Mouse (Mus musculus): ENCODE results near the gene Phgr1.
A peak's percentile ranks its signal among the peaks of the same experiment; 100 is the strongest.

Gene Phgr1

DNA sequence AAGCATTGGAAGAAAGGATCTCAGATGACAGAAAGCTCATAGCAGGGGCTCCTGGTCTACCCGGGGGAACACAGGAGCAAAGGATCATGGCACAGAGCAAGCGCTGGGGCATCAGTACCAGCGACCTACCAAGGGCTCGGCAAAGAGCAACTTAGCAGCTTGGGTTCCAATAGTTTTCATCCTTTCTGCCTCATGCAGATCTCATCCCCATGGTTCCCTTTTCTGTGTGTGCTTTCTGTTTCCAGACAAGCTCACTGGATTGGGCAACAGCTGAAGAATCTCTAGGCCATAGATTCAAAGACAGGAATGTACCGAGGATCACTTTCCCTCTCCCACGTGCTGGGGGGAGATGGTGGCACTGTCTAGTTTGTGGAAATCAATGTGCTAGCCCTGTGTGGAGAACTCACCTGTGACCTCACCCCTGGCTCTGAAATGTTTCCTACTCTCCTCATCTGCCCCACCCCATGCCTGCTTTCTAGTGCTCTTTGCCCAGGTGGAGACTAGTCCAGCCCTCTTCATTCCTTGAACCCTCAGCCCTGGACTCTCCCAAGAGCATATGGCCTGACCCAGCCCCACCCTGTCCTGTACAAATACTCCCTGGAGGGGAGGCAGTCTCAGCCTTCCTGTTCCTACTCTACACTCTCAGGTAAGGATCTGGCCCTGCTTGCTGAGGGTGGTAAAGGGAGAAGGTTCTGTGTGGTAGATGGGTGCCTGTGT, at the start of gene Phgr1:
TSS of gene Phgr1 (plus strand) at position 612 of the 717 bp plus-strand sequence.
- DNase-seq (ENCODE audit: low read depth, low spot score): no peak

DNA sequence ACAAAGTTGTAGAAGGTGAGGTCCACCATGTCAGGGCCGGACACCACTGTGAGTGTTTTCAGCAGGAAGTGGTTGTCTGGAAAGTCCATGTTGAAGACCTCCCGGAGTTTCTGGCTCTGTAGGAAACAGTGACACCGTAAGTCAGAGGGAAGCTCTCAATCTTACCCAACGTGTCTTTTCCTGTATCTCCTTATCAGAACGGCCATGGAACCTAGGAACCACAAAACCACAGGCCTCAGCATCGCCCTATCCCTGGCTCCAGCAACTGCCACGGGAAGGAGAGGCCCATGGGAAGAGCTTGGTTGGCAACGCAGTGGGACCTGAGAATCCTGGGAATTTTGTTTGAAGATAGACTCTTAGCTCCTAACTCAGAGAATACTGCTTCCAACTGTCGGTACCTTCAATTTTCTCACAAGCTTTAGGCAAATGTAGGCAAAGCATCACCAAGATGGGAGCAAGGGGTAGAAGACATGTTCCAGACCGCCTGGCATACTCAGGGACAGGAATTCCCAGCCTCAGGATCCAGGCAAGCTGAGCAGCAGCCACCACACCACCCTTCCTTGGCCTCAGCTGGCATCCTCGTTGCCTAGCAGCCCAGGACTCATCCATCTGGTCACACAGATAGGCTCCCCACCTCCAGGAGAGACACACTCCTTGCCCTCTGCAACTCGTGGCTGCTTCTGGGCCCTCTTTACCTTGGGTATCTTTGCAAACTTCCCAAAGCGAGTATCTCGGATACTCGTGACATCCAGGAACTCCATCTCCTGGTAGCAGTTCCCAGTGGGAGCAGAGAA, 48.7 kb upstream of the Phgr1 start:
- DNase-seq (ENCODE audit: low read depth, low spot score): no peak

DNA sequence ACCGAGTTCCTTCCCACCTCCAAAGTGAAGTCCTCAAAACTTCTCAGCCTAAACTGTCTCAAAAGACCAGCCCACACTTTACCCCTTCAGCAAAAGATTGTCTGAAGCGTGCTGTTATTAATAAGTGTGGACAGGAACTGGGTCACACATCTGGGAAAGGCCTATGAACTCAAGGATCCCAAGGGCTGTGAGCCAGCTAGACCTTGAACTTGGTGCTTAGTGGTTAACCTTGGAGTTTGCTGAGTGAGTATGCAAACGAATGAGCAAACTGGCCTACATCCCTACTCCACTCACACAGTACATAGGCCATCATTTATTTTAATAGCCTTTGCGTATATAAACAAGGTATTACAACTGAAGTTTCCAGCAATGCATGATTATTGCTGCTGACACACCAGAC, 47.1 kb upstream of the Phgr1 start:
- no peak for DNase-seq (ENCODE audit: low read depth, low spot score)

DNA sequence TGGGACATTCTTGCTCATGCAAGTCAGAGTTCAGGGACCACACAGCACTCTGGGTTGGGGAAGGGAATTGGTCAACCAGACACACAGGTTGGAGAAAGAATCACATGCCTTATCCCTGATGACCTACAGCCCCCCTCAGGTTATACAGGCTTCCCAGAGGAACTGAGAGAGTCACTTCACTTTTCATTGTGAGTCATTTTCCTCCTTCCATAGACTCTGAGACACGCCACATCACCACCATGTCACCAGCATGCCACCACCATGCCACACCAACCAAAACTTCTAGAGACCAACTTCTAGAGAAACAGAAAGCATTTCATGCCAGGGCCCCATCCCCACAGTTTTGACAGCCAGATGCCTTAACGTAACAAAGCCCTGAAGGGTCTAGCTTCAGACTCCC, 45.7 kb upstream of the Phgr1 start:
- no peak for DNase-seq (ENCODE audit: low read depth, low spot score)

DNA sequence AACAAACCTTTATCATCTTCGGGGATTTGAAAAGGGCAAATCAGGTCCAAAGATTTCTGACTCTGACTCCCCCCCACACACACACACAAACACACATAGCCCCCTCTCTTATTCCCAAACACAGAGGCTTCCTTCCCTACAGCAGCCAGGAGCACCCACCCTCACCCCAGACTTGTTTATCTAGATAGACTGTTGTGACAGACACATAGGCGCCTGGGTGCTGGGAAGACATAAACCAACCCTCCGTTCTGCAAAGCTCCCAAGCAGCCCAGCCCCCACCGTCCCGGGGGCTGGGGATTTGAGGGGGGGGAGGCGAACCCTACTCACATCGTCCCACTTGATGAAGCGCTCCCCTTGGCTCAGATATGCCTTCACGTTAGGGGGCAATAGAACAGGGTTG, 44.7 kb upstream of the Phgr1 start:
- no peak for DNase-seq (ENCODE audit: low read depth, low spot score)

DNA sequence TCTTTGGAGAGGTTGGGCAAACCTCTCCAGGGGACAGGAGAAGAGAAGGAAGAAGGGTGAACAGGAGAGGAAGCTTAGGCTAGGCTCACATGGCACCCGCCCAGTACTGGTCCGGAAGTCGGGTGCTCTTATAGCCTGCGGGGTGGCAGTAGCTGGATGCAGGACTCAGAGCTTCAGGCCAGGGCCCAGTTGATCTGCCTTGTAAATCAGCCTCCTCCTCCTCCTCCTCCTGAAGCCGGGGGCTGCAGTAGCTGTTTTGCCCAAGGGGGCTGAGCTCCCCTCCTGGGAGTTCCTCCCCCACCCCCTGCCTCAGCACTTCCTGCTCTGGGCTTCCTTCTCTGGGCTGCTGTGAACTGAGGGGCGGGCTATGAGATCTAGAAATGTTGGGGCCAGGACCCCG, 44.2 kb upstream of the Phgr1 start, which contains the start of gene Plcb2:
TSS of gene Plcb2 (minus strand) at position 102 of the 400 bp plus-strand sequence.
- DNase-seq (ENCODE audit: low read depth, low spot score): no peak

DNA sequence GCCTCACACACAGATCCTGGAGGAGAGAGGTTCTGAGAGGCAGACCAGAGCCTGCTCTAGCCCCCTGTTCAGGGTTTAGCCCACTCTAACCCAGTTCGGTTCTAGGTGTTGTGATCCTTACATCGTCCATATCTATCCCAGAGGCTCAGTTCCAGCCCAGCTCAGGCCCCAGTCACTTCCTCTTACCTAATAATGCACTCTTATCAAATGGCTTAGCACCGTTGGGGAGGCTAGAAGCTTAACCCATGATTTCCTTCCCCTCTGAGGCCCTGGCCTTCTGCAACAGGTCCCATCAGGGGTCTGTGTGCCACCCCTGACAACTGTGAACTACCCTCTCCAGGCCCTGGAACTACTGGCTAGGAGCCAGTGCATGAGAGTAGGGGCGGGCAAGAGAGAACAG, 43.4 kb upstream of the Phgr1 start:
- no peak for DNase-seq (ENCODE audit: low read depth, low spot score)

DNA sequence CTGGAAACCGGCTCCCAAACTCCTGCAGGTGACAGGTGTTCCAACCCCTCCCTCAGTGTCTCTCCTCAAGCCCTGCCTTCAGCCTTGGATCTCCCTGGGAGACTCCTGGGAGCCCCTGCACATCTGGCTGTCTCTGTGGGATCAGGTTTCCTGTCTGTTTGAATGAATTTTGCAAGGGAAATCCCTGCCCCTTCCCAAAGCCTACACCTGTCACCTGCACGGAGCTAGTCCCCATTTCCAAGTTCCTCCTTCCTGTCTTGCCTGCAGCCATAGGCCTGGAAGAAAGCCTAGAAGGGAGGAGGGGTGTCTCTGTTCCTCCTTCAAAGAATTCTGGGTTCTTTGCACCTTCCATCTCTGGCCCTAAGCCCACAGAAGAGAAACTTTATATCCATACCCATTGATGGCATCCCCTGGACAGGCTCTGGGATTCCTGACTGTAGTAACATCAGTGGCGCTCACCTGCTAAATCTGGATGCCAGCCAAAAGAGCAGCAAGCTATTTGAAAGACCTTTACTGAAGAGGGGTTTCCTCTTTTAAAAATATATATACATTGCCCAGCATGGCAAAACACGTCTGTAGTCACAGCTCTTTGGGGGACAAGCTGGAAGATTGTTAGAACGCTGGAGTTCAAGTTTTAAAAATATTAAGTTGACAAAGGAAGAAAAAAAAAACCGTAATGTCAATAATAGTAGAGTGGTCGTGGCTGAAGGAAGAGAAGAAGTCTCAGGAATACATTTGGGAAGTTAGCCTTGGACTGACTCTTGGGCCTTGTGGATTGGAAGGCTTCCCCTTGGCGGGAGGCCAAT, 42.5 kb upstream of the Phgr1 start:
- no peak for DNase-seq (ENCODE audit: low read depth, low spot score)

DNA sequence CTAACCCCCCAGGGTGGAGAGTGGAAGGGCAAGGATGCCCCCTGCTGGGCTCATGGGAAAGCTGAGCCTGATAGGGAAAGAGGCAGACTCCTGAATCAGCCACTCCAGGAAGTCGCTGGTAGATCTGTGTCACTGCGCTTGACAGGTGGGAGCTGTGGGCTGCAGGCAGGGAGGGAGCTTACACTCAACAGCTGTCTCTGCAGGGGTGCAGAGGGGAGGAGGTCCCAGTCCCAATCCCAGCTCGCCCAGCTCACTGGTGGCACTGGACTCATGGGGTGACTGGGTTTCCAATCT, 42.0 kb upstream of the Phgr1 start:
- peak; percentile 19 for DNase-seq (ENCODE audit: low read depth, low spot score)

DNA sequence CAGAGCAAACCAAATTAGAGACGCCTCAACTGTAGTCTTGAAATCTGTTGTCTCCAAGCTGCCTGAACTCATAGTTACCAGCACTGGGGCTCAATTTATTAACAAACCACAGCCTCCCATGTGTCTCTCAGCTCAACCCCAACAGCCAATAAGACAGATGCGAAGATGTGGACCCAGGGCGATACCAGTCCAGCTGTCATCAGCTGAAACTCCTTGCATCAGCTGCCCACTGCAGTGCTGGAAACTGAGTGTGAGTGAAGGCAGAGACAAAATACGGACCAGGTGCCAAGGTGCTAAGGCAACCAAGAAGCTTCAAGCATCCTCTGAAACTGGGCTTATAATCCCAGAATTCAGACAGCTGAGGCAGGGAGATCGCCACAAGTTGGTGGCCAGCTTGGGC, 40.6 kb upstream of the Phgr1 start:
- DNase-seq (ENCODE audit: low read depth, low spot score): no peak

DNA sequence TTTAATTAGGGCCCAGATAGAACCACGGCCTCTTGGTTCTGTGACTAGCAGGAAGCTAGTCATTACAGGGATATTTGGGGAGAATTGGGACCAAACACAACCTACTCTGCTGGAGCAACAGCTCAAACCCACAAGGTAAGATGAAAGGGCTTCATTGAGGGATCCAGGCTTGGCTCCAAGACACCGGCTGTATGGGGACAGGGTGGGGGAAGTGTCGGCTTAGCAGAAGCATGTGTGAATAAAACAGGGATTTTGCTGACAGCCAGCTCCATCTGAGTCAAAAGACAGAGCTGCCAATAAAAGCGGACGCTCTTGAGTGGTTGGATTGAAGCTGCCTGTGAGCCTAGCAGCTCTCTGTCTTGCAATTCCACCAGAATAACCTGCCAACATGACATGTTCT, 39.2 kb upstream of the Phgr1 start:
- DNase-seq (ENCODE audit: low read depth, low spot score): no peak

DNA sequence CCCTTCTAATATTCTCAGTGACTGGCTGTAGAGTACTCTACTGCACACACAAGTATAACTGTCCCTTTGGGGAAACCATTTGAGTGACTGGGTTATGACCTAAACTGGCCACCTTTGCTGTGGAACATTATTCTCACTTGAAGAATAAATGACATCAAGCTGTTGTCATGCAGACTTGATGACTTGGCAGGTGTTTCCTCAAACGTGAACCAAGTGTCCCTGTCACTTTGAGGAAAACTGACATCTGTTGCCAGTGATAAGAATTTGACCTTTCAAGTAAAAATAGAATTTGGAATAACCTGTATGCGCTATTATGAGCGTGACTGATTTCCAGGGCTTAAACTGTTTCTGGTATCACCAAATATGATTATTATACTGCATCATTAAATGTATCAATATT, 32.2 kb upstream of the Phgr1 start:
- DNase-seq (ENCODE audit: low read depth, low spot score): no peak

DNA sequence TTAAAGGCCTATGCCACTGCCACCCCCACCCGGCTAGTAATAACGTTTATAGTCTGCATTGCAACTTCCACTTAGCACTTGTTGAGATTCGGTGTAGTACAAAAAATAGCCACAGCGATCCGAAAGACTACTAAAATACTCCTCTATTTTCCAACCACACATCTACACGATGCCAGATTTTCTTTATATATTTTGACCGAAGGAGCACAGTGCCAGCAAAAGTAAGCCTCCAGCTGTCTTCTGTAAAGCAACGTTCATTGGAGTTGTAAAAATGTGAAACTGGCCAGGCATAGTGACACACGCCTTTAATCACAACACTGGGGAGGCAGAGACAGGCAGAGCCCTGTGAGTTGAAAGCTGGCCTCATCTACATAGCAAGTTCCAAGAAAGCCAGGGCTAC, 31.4 kb upstream of the Phgr1 start:
- no peak for DNase-seq (ENCODE audit: low read depth, low spot score)

DNA sequence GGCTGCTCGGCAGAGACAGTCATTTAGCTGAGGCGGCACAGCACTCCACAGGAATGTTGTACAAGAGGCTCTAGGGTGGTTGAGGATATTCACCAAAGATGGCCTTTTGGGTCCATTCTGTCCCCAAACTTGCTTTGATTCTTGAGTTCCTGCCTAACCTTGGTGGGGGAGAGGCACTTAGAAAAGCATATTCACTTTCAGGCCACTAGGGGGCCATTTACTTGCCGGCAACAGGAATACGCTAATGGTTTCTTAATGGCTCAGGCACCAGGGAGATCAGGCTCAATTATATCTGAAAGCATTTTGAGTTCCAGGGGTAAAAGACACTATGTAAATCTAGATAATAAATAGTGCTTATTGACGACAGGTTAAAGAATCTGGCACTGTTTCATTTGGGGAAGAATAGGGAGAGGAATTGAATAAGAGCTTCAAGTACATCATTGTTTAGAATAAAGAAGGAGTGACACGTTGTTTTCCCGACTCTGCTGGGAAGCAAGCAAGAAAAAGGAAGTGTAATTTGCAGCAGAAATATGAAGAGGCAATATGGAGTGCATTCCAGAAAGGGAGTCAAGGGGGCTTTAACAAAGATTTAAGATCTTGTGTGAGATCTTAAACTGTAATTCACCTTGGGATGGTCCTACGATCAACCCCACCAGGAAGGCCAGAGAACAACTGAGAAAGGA, 29.2 kb upstream of the Phgr1 start:
- peak; percentile 69 for DNase-seq (ENCODE audit: low read depth, low spot score)

DNA sequence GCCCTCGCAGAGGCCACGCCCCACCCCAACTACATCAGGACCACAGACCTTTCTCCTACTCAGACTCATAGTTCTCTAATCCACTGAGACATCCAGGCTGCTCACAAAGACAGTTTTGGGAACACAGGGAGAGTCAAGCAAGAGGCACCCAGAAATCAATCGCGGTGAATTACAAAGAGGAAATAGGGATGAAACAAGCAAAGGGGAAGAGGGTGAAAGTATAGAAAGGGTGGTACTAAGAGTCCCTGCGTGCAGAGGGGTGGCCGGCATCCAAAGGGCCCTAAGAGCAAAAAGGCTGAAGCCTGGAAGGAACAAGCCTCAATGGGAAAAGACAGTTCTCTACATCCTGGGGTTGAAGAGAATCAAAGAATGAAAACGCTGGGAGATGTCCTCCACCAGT, 27.9 kb upstream of the Phgr1 start:
- DNase-seq (ENCODE audit: low read depth, low spot score): no peak

DNA sequence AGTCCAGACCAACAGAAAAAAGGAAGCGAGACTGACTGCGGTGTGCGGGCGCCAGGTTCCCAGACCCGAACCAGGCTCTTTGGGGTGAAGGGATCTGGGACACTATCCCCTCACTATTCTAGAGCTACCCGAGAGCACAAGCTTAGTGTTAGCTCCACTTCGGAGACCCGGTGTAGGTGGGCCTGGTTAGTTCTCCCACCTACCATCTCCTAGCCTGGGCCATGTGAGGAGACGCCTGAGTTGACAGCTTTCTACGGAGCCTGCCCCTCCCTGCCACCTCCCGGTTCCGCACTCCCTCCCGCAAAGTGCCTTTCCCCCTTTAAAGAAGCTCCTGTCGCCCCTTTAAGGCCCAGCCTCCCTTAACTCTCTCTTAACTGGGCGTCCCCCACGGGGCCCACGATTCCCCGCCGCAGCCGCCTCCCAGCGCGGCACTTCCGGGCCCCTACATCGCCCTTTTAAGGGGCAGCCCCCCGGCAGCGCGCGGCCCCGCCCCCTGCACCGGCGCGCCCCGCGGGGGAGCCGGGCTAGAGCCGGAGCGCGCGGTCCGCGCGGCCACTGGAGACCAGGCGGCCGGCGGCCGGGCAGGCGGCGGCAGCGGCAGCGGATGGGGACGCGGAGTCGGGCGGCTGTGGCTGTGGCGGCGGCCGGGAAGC, 27.2 kb upstream of the Phgr1 start, which contains the start of gene Inafm2:
TSS of gene Inafm2 (plus strand) at position 527 of the 653 bp plus-strand sequence.
- DNase-seq (ENCODE audit: low read depth, low spot score): peak; percentile 81

DNA sequence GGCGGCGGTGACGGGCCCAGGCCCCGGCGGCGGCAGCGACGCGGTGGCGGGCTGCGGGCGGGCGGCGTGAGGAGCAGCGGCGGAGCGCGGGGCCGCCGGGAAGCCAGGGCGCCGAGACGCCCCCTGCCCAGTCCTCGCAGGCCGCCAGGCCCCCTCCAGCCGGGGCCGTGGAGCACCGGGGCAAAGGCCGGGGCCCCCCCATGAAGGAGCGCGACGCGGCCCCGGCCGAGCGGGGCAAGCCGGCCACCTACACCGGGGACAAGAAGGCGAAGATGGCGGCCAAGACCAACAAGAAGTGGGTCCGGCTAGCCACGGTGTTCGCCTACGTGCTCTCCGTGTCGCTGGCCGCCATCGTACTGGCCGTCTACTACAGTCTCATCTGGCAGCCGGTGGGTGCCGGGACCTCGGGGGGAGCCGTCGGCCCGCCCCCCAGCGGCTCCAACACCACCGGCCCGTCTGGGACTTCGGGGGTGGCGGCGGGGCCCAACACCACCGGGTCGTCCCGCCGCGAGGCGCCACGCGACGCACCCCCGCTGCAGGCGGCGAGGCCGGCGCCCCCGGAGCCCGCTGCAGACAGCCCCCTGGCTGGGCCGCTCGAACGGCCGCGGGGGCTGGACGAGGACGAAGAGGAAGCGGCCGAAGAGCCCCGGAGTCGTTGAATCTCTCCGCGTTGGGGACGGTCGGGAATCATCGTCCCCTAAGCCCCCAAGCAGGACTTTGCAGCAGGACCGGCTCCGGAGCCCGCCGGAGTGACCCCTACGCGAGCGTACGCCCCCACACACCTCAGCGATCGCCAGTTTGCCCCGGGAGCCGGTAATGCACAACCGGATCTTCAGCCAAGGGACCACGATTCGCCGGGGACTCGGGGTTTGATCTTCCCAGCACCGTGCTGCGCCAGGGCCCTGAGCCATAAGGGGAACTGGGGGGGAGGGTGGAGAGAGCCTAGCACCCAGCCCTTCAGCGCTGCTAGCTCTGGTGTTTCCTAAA, 26.4 kb upstream of the Phgr1 start:
- peak; percentile 33 for DNase-seq (ENCODE audit: low read depth, low spot score)

DNA sequence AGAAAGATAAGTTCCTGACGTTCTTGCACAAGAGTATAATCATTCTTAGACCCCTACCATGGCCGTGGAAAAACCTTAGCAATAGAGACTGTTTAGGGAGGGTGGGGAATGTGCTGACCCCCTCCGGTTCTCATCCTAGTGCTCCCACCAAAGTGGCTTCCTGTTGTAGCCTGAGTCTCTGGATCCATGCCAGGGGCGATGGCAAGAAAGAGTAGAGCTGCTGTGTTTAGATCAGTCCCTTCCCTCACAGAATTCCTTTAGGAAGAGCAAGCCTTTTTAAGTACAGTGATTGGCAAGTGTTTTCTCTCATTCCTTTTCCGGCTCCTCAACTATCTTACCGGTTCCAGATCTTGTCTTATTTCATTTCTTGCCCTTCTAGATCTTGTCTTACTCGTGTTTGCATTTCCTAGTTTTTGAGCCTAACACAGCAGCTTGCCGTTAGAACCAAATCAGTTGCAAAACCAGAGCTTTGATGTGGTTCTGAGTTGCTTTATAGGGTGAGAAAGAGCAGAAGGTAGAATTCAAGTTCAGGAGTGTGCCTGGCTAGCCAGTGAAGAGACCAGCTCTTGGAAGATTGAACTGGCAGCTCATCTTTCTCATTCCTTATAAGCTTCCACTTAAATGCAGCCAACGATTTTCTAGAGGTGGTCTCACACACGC, 25.1 kb upstream of the Phgr1 start:
- DNase-seq (ENCODE audit: low read depth, low spot score): no peak

DNA sequence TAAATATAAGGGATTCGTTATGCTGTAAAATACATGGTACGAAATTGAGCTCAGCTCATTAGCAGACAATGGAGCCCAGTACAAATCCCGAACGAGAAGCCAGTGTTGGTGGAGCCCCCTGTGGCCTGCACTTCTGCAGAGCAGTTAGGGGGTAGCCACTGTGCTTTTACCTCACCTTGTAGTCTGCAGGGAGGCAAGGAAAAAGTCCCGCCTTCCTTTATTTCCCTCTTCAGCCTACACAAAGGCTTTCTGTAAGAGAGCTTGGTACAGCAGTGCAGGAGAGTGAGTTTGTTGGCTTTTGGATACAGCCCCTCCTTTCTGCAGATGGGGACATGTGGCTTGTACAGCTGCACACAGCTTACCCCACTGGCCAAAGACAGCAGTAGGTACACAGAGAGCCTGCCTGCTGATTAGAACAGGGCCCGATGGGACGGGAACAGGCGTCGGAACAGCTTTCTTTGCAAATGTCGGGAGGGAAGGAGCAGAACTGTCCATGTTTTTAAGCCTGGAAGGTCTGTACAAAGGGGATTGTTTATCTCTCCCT, 23.2 kb upstream of the Phgr1 start:
- peak; percentile 52 for DNase-seq (ENCODE audit: low read depth, low spot score)
